Mouse (Mus musculus) liver, adult 2 months (tissue): Measurements from ENCODE around the gene Arl8b. TPM values are rescaled to one million over a fixed set of nuclear protein-coding genes. Genes with fewer than 3 reads are reported as not detected.
A peak's percentile ranks its signal among the peaks of the same experiment; 100 is the strongest.

Experiments used
- DNase-seq: peaks from one replicate; pipeline ENCODE4 v3.0.0-alpha.2; 2011; ENCODE audit warnings: low read depth, low spot score; ENCODE audit errors: extremely low read depth
- H3K27ac ChIP-seq: fragments of 200-500 bp; replicated peaks from 2 replicates; pipeline ENCODE4 v1.5.1; 2012; ENCODE audit warnings: low read depth, mild to moderate bottlenecking, control low read depth, inconsistent platforms, low read length; ENCODE audit not compliant: insufficient read depth
- H3K27me3 ChIP-seq: fragments of 200-500 bp; 2 replicates; pipeline ENCODE4 v1.6.1; 2012; ENCODE audit warnings: mild to moderate bottlenecking, moderate library complexity, low read length, inconsistent platforms; ENCODE audit not compliant: control insufficient read depth, insufficient read depth
- H3K36me3 ChIP-seq: fragments of 200-500 bp; 2 replicates; pipeline ENCODE4 v1.6.1; 2012; ENCODE audit warnings: low read length, inconsistent platforms; ENCODE audit not compliant: control insufficient read depth, insufficient read depth
- H3K4me1 ChIP-seq: fragments of 200-500 bp; 2 replicates; pipeline ENCODE4 v1.6.1; 2011; ENCODE audit warnings: low read length; ENCODE audit not compliant: control insufficient read depth, insufficient read depth
- H3K4me3 ChIP-seq: fragments of 200-500 bp; 2 replicates; pipeline ENCODE4 v1.5.1; 2011; ENCODE audit warnings: low read depth, mild to moderate bottlenecking, control low read depth, low read length, moderate library complexity; ENCODE audit not compliant: insufficient read depth
- H3K79me2 ChIP-seq: fragments of 200-500 bp; 2 replicates; pipeline ENCODE4 v1.6.1; 2012; ENCODE audit warnings: inconsistent platforms, mild to moderate bottlenecking, low read length, moderate library complexity; ENCODE audit not compliant: control insufficient read depth, insufficient read depth
- H3K9ac ChIP-seq: fragments of 200-500 bp; 2 replicates; pipeline ENCODE4 v1.6.1; 2012; ENCODE audit warnings: low read depth, mild to moderate bottlenecking, control low read depth, inconsistent platforms, low read length
- CTCF ChIP-seq: fragments of 200-500 bp; IDR thresholded peaks from 2 replicates; pipeline ENCODE4 v1.5.1; 2011; ENCODE audit warnings: low read depth, low read length, control low read depth
- POLR2A ChIP-seq: fragments of 200-500 bp; IDR thresholded peaks from 2 replicates; pipeline ENCODE4 v1.6.1; 2011; ENCODE audit warnings: low read length, control low read depth; ENCODE audit not compliant: insufficient read depth; ENCODE audit errors: extremely low read depth
- WGBS: fragments of 180-500 bp; shearing (Covaris S2); methylation state at CpG from one replicate; pipeline ENCODE4 v1.1.7; 2018; 5-methylcytosine and 5-hydroxymethylcytosine counted together
- polyA plus RNA-seq: library from polyadenylated mRNA; depleted of rRNA; stranded (reverse); fragments of >200 nt; gene quantifications from 2 replicates; pipeline ENCODE4 v1.2.3, GENCODE M21; 2012
- total RNA-seq: library from RNA; depleted of rRNA; stranded (reverse); fragments of >200 nt; gene quantifications from 2 replicates; pipeline ENCODE4 v1.2.3, GENCODE M21; 2014

The Arl8b gene
- total and polyA plus RNA-seq, 2 experiments = 8.9 to 24.2 TPM

- Histone ChIP-seq H3K27ac (no peak overlapping the region), H3K79me2 (peaks cover 51% of the 10 kb centered on the region), H3K27me3 (no peaks in the 10 kb centered on the region), H3K9ac (no peak overlapping the region), H3K4me3 (no peak overlapping the region), H3K4me1 (peaks cover 37% of the 10 kb centered on the region), H3K36me3 (no peaks in the 10 kb centered on the region)
- TF ChIP-seq POLR2A = no peak
- no peak for TF ChIP-seq CTCF
- WGBS = 53% methylated on average over 1 of the region's 1 CpGs
- DNase-seq = no peak
Measured at GRCm38 (mm10) chr6:108808786-108809185, 25.9 kb downstream of the Arl8b start.

- peaks cover 27% of the 10 kb centered on the region for H3K4me1 ChIP-seq
- H3K27me3 ChIP-seq = no peaks in the 10 kb centered on the region
- DNase-seq = no peak
- TF ChIP-seq CTCF (no peak), POLR2A (no peak)
- H3K27ac ChIP-seq = peak overlapping the region; percentile 0; the same call in 1 of the 2 replicates
- WGBS = 78% methylated on average over 10 of the region's 10 CpGs
- H3K36me3 ChIP-seq = peaks cover 8% of the 10 kb centered on the region
- no peak overlapping the region for H3K4me3 ChIP-seq
- H3K79me2 ChIP-seq = peaks cover 44% of the 10 kb centered on the region
- no peak overlapping the region for H3K9ac ChIP-seq
Measured at GRCm38 (mm10) chr6:108810237-108810636, 27.3 kb downstream of the Arl8b start.

GRCm38 (mm10) chr6:108812134-108812533, 29.2 kb downstream of the Arl8b start:
- Histone ChIP-seq H3K4me1 (peaks cover 15% of the 10 kb centered on the region), H3K27me3 (no peaks in the 10 kb centered on the region), H3K9ac (no peak overlapping the region), H3K36me3 (peaks cover 17% of the 10 kb centered on the region), H3K79me2 (peaks cover 32% of the 10 kb centered on the region), H3K27ac (no peak overlapping the region), H3K4me3 (no peak overlapping the region)
- no peak for DNase-seq
- 95% methylated on average over 2 of the region's 2 CpGs for WGBS
- TF ChIP-seq CTCF (no peak), POLR2A (no peak)

- no peak for TF ChIP-seq CTCF
- no peak for TF ChIP-seq POLR2A
- Histone ChIP-seq H3K36me3 (peaks cover 57% of the 10 kb centered on the region), H3K4me3 (no peak overlapping the region), H3K79me2 (peaks cover 6% of the 10 kb centered on the region; the same call in 1 of the 2 replicates), H3K4me1 (no peaks in the 10 kb centered on the region), H3K9ac (no peak overlapping the region), H3K27ac (no peak overlapping the region), H3K27me3 (no peaks in the 10 kb centered on the region)
- no peak for DNase-seq
- 84% methylated on average over 4 of the region's 4 CpGs for WGBS
Measured at GRCm38 (mm10) chr6:108817510-108817909, 34.6 kb downstream of the Arl8b start.

GRCm38 (mm10) chr6:108824816-108825545, 42.1 kb downstream of the Arl8b start:
- WGBS = 56% methylated on average over 7 of the region's 7 CpGs
- TF ChIP-seq CTCF (no peak), POLR2A (no peak)
- no peaks in the 10 kb centered on the region; the same call in 1 of the 2 replicates for H3K4me1 ChIP-seq
- no peaks in the 10 kb centered on the region for H3K27me3 ChIP-seq
- H3K9ac ChIP-seq = no peak overlapping the region
- no peak overlapping the region for H3K4me3 ChIP-seq
- peaks cover 7% of the 10 kb centered on the region; the same call in 1 of the 2 replicates for H3K79me2 ChIP-seq
- no peak for DNase-seq
- H3K27ac ChIP-seq = no peak overlapping the region
- H3K36me3 ChIP-seq = peaks cover 36% of the 10 kb centered on the region

GRCm38 (mm10) chr6:108826070-108826469, 43.2 kb downstream of the Arl8b start:
- Histone ChIP-seq H3K4me3 (no peak overlapping the region), H3K27ac (no peak overlapping the region), H3K4me1 (peaks cover 4% of the 10 kb centered on the region; the same call in 1 of the 2 replicates), H3K36me3 (peaks cover 28% of the 10 kb centered on the region), H3K79me2 (peaks cover 7% of the 10 kb centered on the region; the same call in 1 of the 2 replicates), H3K9ac (no peak overlapping the region), H3K27me3 (no peaks in the 10 kb centered on the region)
- TF ChIP-seq CTCF = no peak
- TF ChIP-seq POLR2A = no peak
- 48% methylated on average over 3 of the region's 3 CpGs for WGBS
- DNase-seq = no peak
